Mouse (Mus musculus) bone marrow, adult 2 months (tissue): ENCODE measurements around the gene Tmem200a.

Source experiments
- CTCF ChIP-seq: fragments of 200-500 bp; IDR thresholded peaks from 2 replicates; pipeline ENCODE4 v1.5.1; 2011; ENCODE audit warnings: low read length, control low read depth; ENCODE audit not compliant: control insufficient read depth, insufficient read depth
- POLR2A ChIP-seq: fragments of 200-500 bp; IDR thresholded peaks from 2 replicates; pipeline ENCODE4 v1.6.1; 2011; ENCODE audit warnings: low read depth, mild to moderate bottlenecking, control low read depth, low read length, borderline replicate concordance; ENCODE audit not compliant: control insufficient read depth

- TF ChIP-seq CTCF (no peak), POLR2A (no peak)
These were observed 41.0 kb upstream of the Tmem200a start for GRCm38 (mm10) chr10:26119822-26120183.
